Mouse (Mus musculus) CH12.LX (cell line): Measurements from ENCODE around the gene Sept1. TPM values are rescaled to one million over a fixed set of nuclear protein-coding genes. Genes with fewer than 3 reads are reported as not detected.

ENCODE experiments used
- DNase-seq: peaks from one replicate; pipeline ENCODE4 v3.0.0-alpha.2; 2013; ENCODE audit errors: extremely low read depth
- H3K27ac ChIP-seq: 2 replicates; pipeline ENCODE4 v1.5.1; 2012; ENCODE audit warnings: low read depth, mild to moderate bottlenecking, control low read depth, moderate library complexity; ENCODE audit not compliant: insufficient read depth
- H3K27me3 ChIP-seq: replicated peaks from 2 replicates; pipeline ENCODE3; 2012; ENCODE audit warnings: inconsistent platforms
- H3K36me3 ChIP-seq, 2 experiments: replicated peaks in 1 of 2; 2 replicates each; pipeline versions ENCODE3 to v1.6.1; 2012; ENCODE audit warnings: inconsistent platforms in 1 of 2, low read length in 1 of 2, mild to moderate bottlenecking in 1 of 2, mixed read lengths in 1 of 2, moderate library complexity in 1 of 2; ENCODE audit not compliant: control insufficient read depth in 1 of 2, insufficient read depth in 1 of 2
- H3K4me1 ChIP-seq, 2 experiments: 2 replicates each; pipeline ENCODE4 v1.6.1; 2012; ENCODE audit warnings: inconsistent platforms in 1 of 2, moderate library complexity in 1 of 2; ENCODE audit not compliant: insufficient read depth in 2 of 2, control insufficient read depth in 1 of 2
- H3K4me2 ChIP-seq: 2 replicates; pipeline ENCODE4 v1.6.1; 2012; ENCODE audit warnings: low read depth, mild to moderate bottlenecking, control low read depth; ENCODE audit not compliant: poor library complexity, insufficient read depth, severe bottlenecking
- H3K4me3 ChIP-seq, 3 experiments: fragments of 150-350 bp in 1 of 3; sonication (generic) in 1 of 3; replicated peaks in 1 of 3; 2 replicates each; pipeline versions ENCODE3 to v1.5.1; 2011 to 2012; ENCODE audit warnings: low read depth in 2 of 3, low read length in 2 of 3, mild to moderate bottlenecking in 2 of 3, moderate library complexity in 2 of 3, control low read depth in 1 of 3, improper control_type of control experiment in 1 of 3, inconsistent platforms in 1 of 3, mixed read lengths in 1 of 3; ENCODE audit not compliant: poor library complexity in 1 of 3
- H3K79me2 ChIP-seq: replicated peaks from 2 replicates; pipeline ENCODE4 v1.6.1; 2012; ENCODE audit warnings: mild to moderate bottlenecking, moderate library complexity; ENCODE audit not compliant: control insufficient read depth, poor library complexity, insufficient read depth, severe bottlenecking; ENCODE audit errors: extremely low read depth
- H3K9ac ChIP-seq: 2 replicates; pipeline ENCODE4 v1.6.1; 2012; ENCODE audit warnings: low read depth, mild to moderate bottlenecking, control low read depth, moderate library complexity; ENCODE audit not compliant: insufficient read depth
- H3K9me3 ChIP-seq: replicated peaks from 2 replicates; pipeline ENCODE3; 2012; ENCODE audit warnings: low read length, inconsistent platforms, mixed read lengths
- BHLHE40 ChIP-seq: IDR thresholded peaks from 2 replicates; pipeline ENCODE4 v1.6.1; 2011; ENCODE audit warnings: mild to moderate bottlenecking, low read depth, low read length, improper control_type of control experiment
- CHD1 ChIP-seq: IDR thresholded peaks from 2 replicates; pipeline ENCODE4 v1.6.1; 2012; ENCODE audit warnings: low read depth, low read length, improper control_type of control experiment, inconsistent platforms
- CHD2 ChIP-seq: IDR thresholded peaks from 2 replicates; pipeline ENCODE4 v1.6.1; 2011; ENCODE audit warnings: low read length, improper control_type of control experiment
- CTCF ChIP-seq, 2 experiments: IDR thresholded peaks in 1 of 2; conservative IDR thresholded peaks in 1 of 2; 2 replicates each; pipeline ENCODE4 v1.5.1; 2011 to 2012; ENCODE audit warnings: low read depth in 2 of 2, low read length in 2 of 2, improper control_type of control experiment in 1 of 2, inconsistent platforms in 1 of 2, mild to moderate bottlenecking in 1 of 2, moderate library complexity in 1 of 2
- E2F4 ChIP-seq: IDR thresholded peaks from 2 replicates; pipeline ENCODE4 v1.6.1; 2011; ENCODE audit warnings: low read depth, low read length, improper control_type of control experiment; ENCODE audit not compliant: insufficient replicate concordance
- ELF1 ChIP-seq: IDR thresholded peaks from 2 replicates; pipeline ENCODE4 v1.6.1; 2014; ENCODE audit warnings: low read depth, mild to moderate bottlenecking, inconsistent platforms, low read length, improper control_type of control experiment
- EP300 ChIP-seq: IDR thresholded peaks from 2 replicates; pipeline ENCODE4 v1.6.1; 2011; ENCODE audit warnings: low read length, improper control_type of control experiment
- ETS1 ChIP-seq: conservative IDR thresholded peaks from 2 replicates; pipeline ENCODE4 v1.6.1; 2012; ENCODE audit warnings: low read depth, mild to moderate bottlenecking, inconsistent platforms, low read length, improper control_type of control experiment, moderate library complexity
- GABPA ChIP-seq: IDR thresholded peaks from 2 replicates; pipeline ENCODE4 v1.6.1; 2012; ENCODE audit warnings: low read depth, low read length, improper control_type of control experiment, inconsistent platforms; ENCODE audit not compliant: insufficient replicate concordance
- HCFC1 ChIP-seq: IDR thresholded peaks from 2 replicates; pipeline ENCODE4 v1.6.1; 2012; ENCODE audit warnings: low read depth, mild to moderate bottlenecking, inconsistent platforms, low read length, improper control_type of control experiment
- IRF4 ChIP-seq: IDR thresholded peaks from 2 replicates; pipeline ENCODE4 v1.6.1; 2014; ENCODE audit warnings: low read depth, mild to moderate bottlenecking, inconsistent platforms, low read length, improper control_type of control experiment
- JUND ChIP-seq: conservative IDR thresholded peaks from 2 replicates; pipeline ENCODE4 v1.6.1; 2011; ENCODE audit warnings: low read depth, low read length, improper control_type of control experiment
- KAT2A ChIP-seq: IDR thresholded peaks from 2 replicates; pipeline ENCODE4 v1.6.1; 2012; ENCODE audit warnings: low read length, improper control_type of control experiment, inconsistent platforms; ENCODE audit not compliant: insufficient replicate concordance
- MAX ChIP-seq: IDR thresholded peaks from 2 replicates; pipeline ENCODE4 v1.6.1; 2011; ENCODE audit warnings: low read length, improper control_type of control experiment
- MXI1 ChIP-seq: IDR thresholded peaks from 2 replicates; pipeline ENCODE4 v1.6.1; 2011; ENCODE audit warnings: mild to moderate bottlenecking, low read depth, low read length, improper control_type of control experiment
- NELFE ChIP-seq: IDR thresholded peaks from 2 replicates; pipeline ENCODE4 v1.6.1; 2011; ENCODE audit warnings: low read depth, low read length, improper control_type of control experiment
- NRF1 ChIP-seq: IDR thresholded peaks from 2 replicates; pipeline ENCODE4 v1.6.1; 2014; ENCODE audit warnings: low read depth, mild to moderate bottlenecking, inconsistent platforms, low read length, improper control_type of control experiment, moderate library complexity
- POLR2AphosphoS2 ChIP-seq: IDR thresholded peaks from 2 replicates; pipeline ENCODE4 v1.6.1; 2011; ENCODE audit warnings: low read depth, low read length, improper control_type of control experiment
- RCOR1 ChIP-seq: conservative IDR thresholded peaks from 2 replicates; pipeline ENCODE4 v1.6.1; 2012; ENCODE audit warnings: low read depth, mild to moderate bottlenecking, inconsistent platforms, low read length, improper control_type of control experiment
- SMC3 ChIP-seq: IDR thresholded peaks from 2 replicates; pipeline ENCODE4 v1.6.1; 2011; ENCODE audit warnings: low read depth, low read length, improper control_type of control experiment
- TBP ChIP-seq: conservative IDR thresholded peaks from 2 replicates; pipeline ENCODE4 v1.6.1; 2011; ENCODE audit warnings: low read depth, low read length, improper control_type of control experiment
- USF1 ChIP-seq: IDR thresholded peaks from 2 replicates; pipeline ENCODE4 v1.6.1; 2014; ENCODE audit warnings: low read depth, mild to moderate bottlenecking, inconsistent platforms, low read length, improper control_type of control experiment
- ZKSCAN1 ChIP-seq: IDR thresholded peaks from 2 replicates; pipeline ENCODE4 v1.6.1; 2012; ENCODE audit warnings: low read depth, inconsistent platforms, low read length, improper control_type of control experiment, borderline replicate concordance
- ZNF384 ChIP-seq: IDR thresholded peaks from 2 replicates; pipeline ENCODE4 v1.6.1; 2012; ENCODE audit warnings: low read depth, low read length, improper control_type of control experiment, inconsistent platforms
- dilution Hi-C: fragments of 300-500 bp; cut with MboI; formaldehyde crosslinking; loops from 2 replicates; pipeline ENCODE4 v1.14.3; 2020; ENCODE audit warnings: low sequenced_read_pairs; ENCODE audit not compliant: extremely low pct_unique_long_range_greater_than_20kb, extremely low pct_ligation_motif_present
- in situ Hi-C: fragments of 300-500 bp; cut with MboI; formaldehyde crosslinking; loops from 3 replicates; pipeline ENCODE4 v1.14.3; 2019; ENCODE audit warnings: low sequenced_read_pairs, low pct_ligation_motif_present, low pct_unique_long_range_greater_than_20kb, mixed read lengths
- polyA plus RNA-seq: library from polyadenylated mRNA; unstranded; fragments of >175 nt; gene quantifications from 2 replicates; pipeline ENCODE4 v1.2.1, GENCODE M21; 2012; ENCODE audit warnings: low read depth; ENCODE audit not compliant: insufficient read length
- total RNA-seq, 2 experiments: library from RNA; depleted of rRNA; stranded (reverse); fragments of 300-350 nt in 1 of 2; fragments of >200 nt in 1 of 2; gene quantifications; 2 replicates each; pipeline ENCODE4 v1.2.3; 2012 to 2014

Sept1 gene
- total and polyA plus RNA-seq, 3 experiments = 42.7 to 171 (median 92.3) TPM

GRCm38 (mm10) chr7:127194011-127194632, 38.8 kb downstream of the Sept1 start:
- peak overlapping the region; percentile 2; the same call in 1 of the 2 replicates for H3K27ac ChIP-seq
- peak overlapping the region; percentile 68 to 79 (median 78) for H3K4me3 ChIP-seq
- H3K4me1 ChIP-seq = peaks cover 21 to 62% of the 10 kb centered on the region in 2 experiments
- no peaks in the 10 kb centered on the region for H3K9me3 ChIP-seq
- H3K4me2 ChIP-seq = peak overlapping the region; percentile 74
- H3K27me3 ChIP-seq = no peaks in the 10 kb centered on the region
- H3K36me3 ChIP-seq = peaks cover 57 to 77% of the 10 kb centered on the region in 2 experiments
- dilution Hi-C loops = no loop called here
- peak overlapping the region; percentile 95 for H3K9ac ChIP-seq
- DNase-seq = no peak
- peaks cover 36% of the 10 kb centered on the region for H3K79me2 ChIP-seq
- TF ChIP-seq GABPA (no peak), ELF1 (no peak)
- in situ Hi-C loops = no loop called here

GRCm38 (mm10) chr7:127192989-127193388, 39.9 kb downstream of the Sept1 start:
- H3K36me3 ChIP-seq = peaks cover 46 to 68% of the 10 kb centered on the region in 2 experiments
- dilution Hi-C loops (no loop called here), in situ Hi-C loops (no loop called here)
- H3K4me3 ChIP-seq = no peak overlapping the region
- no peak for DNase-seq
- TF ChIP-seq KAT2A = no peak
- no peak for TF ChIP-seq BHLHE40
- TF ChIP-seq SMC3 = no peak
- no peak for TF ChIP-seq MAX
- no peak for TF ChIP-seq NELFE
- TF ChIP-seq CTCF (conservative IDR thresholded peaks at IDR 0.05 in 1 of 2, IDR thresholded peaks at IDR 0.05 in 1 of 2; ENCODE audit: low read depth in 2 of 2, low read length in 2 of 2) = no peak
- no peak for TF ChIP-seq NRF1
- no peak for TF ChIP-seq CHD1
- TF ChIP-seq HCFC1 = no peak
- no peak for TF ChIP-seq RCOR1
- H3K9ac ChIP-seq = peak overlapping the region; percentile 9; the same call in 1 of the 2 replicates
- H3K4me1 ChIP-seq = peaks cover 24 to 74% of the 10 kb centered on the region in 2 experiments
- H3K27ac ChIP-seq = no peak overlapping the region
- no peaks in the 10 kb centered on the region for H3K27me3 ChIP-seq
- H3K79me2 ChIP-seq = peaks cover 36% of the 10 kb centered on the region
- H3K4me2 ChIP-seq = no peak overlapping the region; the same call in 1 of the 2 replicates
- no peaks in the 10 kb centered on the region for H3K9me3 ChIP-seq

GRCm38 (mm10) chr7:127190672-127191071, 42.3 kb downstream of the Sept1 start:
- Histone ChIP-seq H3K9me3 (no peaks in the 10 kb centered on the region), H3K4me2 (peak overlapping the region; percentile 17; the same call in 1 of the 2 replicates), H3K27me3 (no peaks in the 10 kb centered on the region), H3K79me2 (peaks cover 36% of the 10 kb centered on the region), H3K4me3 (peak overlapping the region in 2 of 3 experiments; percentile 14 to 39), H3K9ac (peak overlapping the region; percentile 42), H3K4me1 (peaks cover 29 to 84% of the 10 kb centered on the region in 2 experiments), H3K36me3 (peaks cover 45 to 73% of the 10 kb centered on the region in 2 experiments), H3K27ac (peak overlapping the region; percentile 97)
- dilution Hi-C loops = no loop called here
- in situ Hi-C loops = no loop called here
- no peak for DNase-seq
- TF ChIP-seq GABPA (no peak), EP300 (no peak; the same call in 1 of the 2 replicates), IRF4 (peak; percentile 90), USF1 (no peak), HCFC1 (no peak), ZNF384 (no peak), ZKSCAN1 (no peak), E2F4 (no peak), NRF1 (no peak), TBP (peak; percentile 82; the same call in 1 of the 2 replicates), POLR2AphosphoS2 (peak; percentile 79; the same call in 1 of the 2 replicates), MXI1 (no peak), CHD2 (peak; percentile 52), KAT2A (no peak), ELF1 (no peak), ETS1 (peak; percentile 44; the same call in 1 of the 2 replicates), JUND (no peak), RCOR1 (no peak)
